ENCODE assay signal across 8 mouse cellular contexts in genomic region chrX:94844110-94844779, GRCm38 (mm10).
DNase-seq lines count a peak whose midpoint lies in the region; ATAC-seq and TF ChIP-seq lines count a peak whose summit lies in the region.
"Not testable (repeated sequence)": the region's sequence is repeated elsewhere in the genome, so short reads cannot be mapped to it uniquely, and the experiment has no call there.

No protein-coding gene starts in this region.

- not testable (repeated sequence) for H3K9ac ChIP-seq in forebrain, embryonic 12.5 days; heart, postnatal 0 days (replicated peaks; ENCODE audit: low read depth, low read length); kidney, embryonic 14.5 days (ENCODE audit: low read depth, low read length); liver, embryonic 12.5 days; midbrain, embryonic 11.5 days (ENCODE audit: low read length)

- WGBS in forebrain, embryonic 12.5 days: 36% methylated on average over 2 of the region's 2 CpGs
- 24% methylated on average over 2 of the region's 2 CpGs for WGBS in heart, postnatal 0 days
- WGBS in kidney, embryonic 14.5 days: 43% methylated on average over 2 of the region's 2 CpGs
- WGBS in liver, embryonic 12.5 days (ENCODE audit: insufficient replicate concordance): 17% methylated on average over 2 of the region's 2 CpGs
- 31% methylated on average over 2 of the region's 2 CpGs for WGBS in midbrain, embryonic 11.5 days

- not testable (repeated sequence) for H3K4me3 ChIP-seq in forebrain, embryonic 12.5 days (replicated peaks); heart, postnatal 0 days (ENCODE audit: low read depth, low read length); kidney, embryonic 14.5 days (ENCODE audit: low read length); liver, embryonic 12.5 days; midbrain, embryonic 11.5 days (ENCODE audit: low read depth, low read length)

- TF ChIP-seq EP300 in heart, postnatal 0 days (IDR thresholded peaks at IDR 0.05; ENCODE audit: low read depth): not testable (repeated sequence)

- H3K36me3 ChIP-seq in forebrain, embryonic 12.5 days (replicated peaks); heart, postnatal 0 days (replicated peaks; ENCODE audit: control insufficient read depth, insufficient read depth, low read length); kidney, embryonic 14.5 days (ENCODE audit: control insufficient read depth, insufficient read depth, low read length); liver, embryonic 12.5 days; midbrain, embryonic 11.5 days (ENCODE audit: control insufficient read depth, insufficient read depth, low read length): not testable (repeated sequence)

- H3K4me2 ChIP-seq in forebrain, embryonic 12.5 days; heart, postnatal 0 days (ENCODE audit: low read depth, low read length); kidney, embryonic 14.5 days (replicated peaks; ENCODE audit: low read depth, low read length); liver, embryonic 12.5 days; midbrain, embryonic 11.5 days: not testable (repeated sequence)

- H3K27me3 ChIP-seq in forebrain, embryonic 12.5 days; heart, postnatal 0 days (ENCODE audit: control insufficient read depth, insufficient read depth, low read length); kidney, embryonic 14.5 days (ENCODE audit: control insufficient read depth, insufficient read depth, low read length); liver, embryonic 12.5 days (replicated peaks); midbrain, embryonic 11.5 days (ENCODE audit: control insufficient read depth, insufficient read depth, low read length): not testable (repeated sequence)

- not testable (repeated sequence) for H3K27ac ChIP-seq in forebrain, embryonic 12.5 days; heart, postnatal 0 days (ENCODE audit: low read depth); kidney, embryonic 14.5 days (ENCODE audit: low read depth, low read length); liver, embryonic 12.5 days; midbrain, embryonic 11.5 days (ENCODE audit: low read depth, low read length)

- peak; percentile 13 for DNase-seq in adipocyte (ENCODE audit: low spot score)
- DNase-seq in cerebellum, adult 9-10 months: peak; percentile 8
- DNase-seq in heart, postnatal 0 days (ENCODE audit: low spot score); midbrain, embryonic 11.5 days (ENCODE audit: low spot score, missing footprints): not testable (repeated sequence)

- not testable (repeated sequence) for TF ChIP-seq CTCF in heart, postnatal 0 days (IDR thresholded peaks at IDR 0.05; ENCODE audit: low read depth)

- not testable (repeated sequence) for H3K4me1 ChIP-seq in forebrain, embryonic 12.5 days; heart, postnatal 0 days (ENCODE audit: control insufficient read depth, insufficient read depth); kidney, embryonic 14.5 days (ENCODE audit: control insufficient read depth, insufficient read depth, low read length); liver, embryonic 12.5 days; midbrain, embryonic 11.5 days (ENCODE audit: control insufficient read depth, insufficient read depth, low read length)

- peak; percentile 76; the same call in 1 of the 2 replicates for ATAC-seq in forebrain, embryonic 12.5 days (ENCODE audit: low FRiP score)
- 0 out of 2 replicates have a peak, but pooled peaks have one; percentile 36 for ATAC-seq in heart, postnatal 0 days (ENCODE audit: insufficient read depth, low read depth)
- ATAC-seq in kidney, embryonic 14.5 days (ENCODE audit: low FRiP score, low TSS enrichment): peak; percentile 69; the same call in 1 of the 2 replicates
- 0 out of 2 replicates have a peak, but pooled peaks have one; percentile 8 for ATAC-seq in liver, embryonic 12.5 days
- peak; percentile 62; the same call in 1 of the 2 replicates for ATAC-seq in midbrain, embryonic 11.5 days (ENCODE audit: low FRiP score)
- peak; percentile 77; the same call in 1 of the 2 replicates for ATAC-seq in neutrophil, adult 5-6 weeks (ENCODE audit: extremely low read depth, insufficient number of reproducible peaks, low FRiP score, poor library complexity, severe bottlenecking)

- H3K9me3 ChIP-seq in forebrain, embryonic 12.5 days; heart, postnatal 0 days (replicated peaks; ENCODE audit: control insufficient read depth, low read length); kidney, embryonic 14.5 days (ENCODE audit: control insufficient read depth, low read length); liver, embryonic 12.5 days (replicated peaks); midbrain, embryonic 11.5 days (ENCODE audit: control insufficient read depth, low read length): not testable (repeated sequence)

Comparison
In these comparisons a context has a peak if more than half of its experiments do, and no peak if none do; other contexts are left out.
1. ATAC-seq: peak in every context shown above with its lines; median percentile 77 in neutrophil, adult 5-6 weeks; 76 in forebrain, embryonic 12.5 days; 69 in kidney, embryonic 14.5 days; 62 in midbrain, embryonic 11.5 days; 36 in heart, postnatal 0 days; 8 in liver, embryonic 12.5 days.